Mouse (Mus musculus) cortical plate, adult 2 months (tissue): ENCODE results near the gene Fam193a. TPM values are rescaled to one million over a fixed set of nuclear protein-coding genes. Genes with fewer than 3 reads are reported as not detected.

ENCODE experiments used
- H3K27ac ChIP-seq: fragments of 200-500 bp; 2 replicates; pipeline ENCODE4 v1.5.1; 2012; ENCODE audit warnings: low read length, control low read depth, inconsistent platforms; ENCODE audit not compliant: insufficient read depth
- H3K4me1 ChIP-seq: fragments of 200-500 bp; 2 replicates; pipeline ENCODE4 v1.6.1; 2011; ENCODE audit warnings: low read length; ENCODE audit not compliant: control insufficient read depth, insufficient read depth
- H3K4me3 ChIP-seq: fragments of 200-500 bp; 2 replicates; pipeline ENCODE4 v1.5.1; 2011; ENCODE audit warnings: mild to moderate bottlenecking, low read length, control low read depth; ENCODE audit not compliant: insufficient read depth
- CTCF ChIP-seq: fragments of 200-500 bp; IDR thresholded peaks from 2 replicates; pipeline ENCODE4 v1.5.1; 2011; ENCODE audit warnings: mild to moderate bottlenecking, control low read depth, low read length; ENCODE audit not compliant: insufficient read depth; ENCODE audit errors: extremely low read depth
- POLR2A ChIP-seq: fragments of 200-500 bp; IDR thresholded peaks from 2 replicates; pipeline ENCODE4 v1.6.1; 2011; ENCODE audit warnings: mild to moderate bottlenecking, low read length, control low read depth; ENCODE audit not compliant: insufficient read depth; ENCODE audit errors: extremely low read depth
- polyA plus RNA-seq: library from polyadenylated mRNA; depleted of rRNA; stranded (reverse); fragments of >200 nt; gene quantifications from 2 replicates; pipeline ENCODE4 v1.2.3, GENCODE M21; 2012

The Fam193a gene
- polyA plus RNA-seq, 1 experiment = 42.0 TPM

- Histone ChIP-seq H3K4me3 (no peak overlapping the region), H3K4me1 (peaks cover 5% of the 10 kb centered on the region; the same call in 1 of the 2 replicates), H3K27ac (no peak overlapping the region)
- TF ChIP-seq POLR2A (no peak), CTCF (no peak)
These were observed 117.8 kb downstream of the Fam193a start for GRCm38 (mm10) chr5:34487320-34488090.

GRCm38 (mm10) chr5:34488741-34489417 is 119.1 kb downstream of the Fam193a start:
- Histone ChIP-seq H3K4me3 (no peak overlapping the region), H3K4me1 (peaks cover 5% of the 10 kb centered on the region; the same call in 1 of the 2 replicates), H3K27ac (no peak overlapping the region)
- TF ChIP-seq CTCF (no peak), POLR2A (no peak)

- TF ChIP-seq CTCF = no peak
- TF ChIP-seq POLR2A = no peak
- H3K27ac ChIP-seq = no peak overlapping the region
These were observed 119.7 kb downstream of the Fam193a start for GRCm38 (mm10) chr5:34489418-34489787.

GRCm38 (mm10) chr5:34496745-34497144 is 127.0 kb downstream of the Fam193a start:
- Histone ChIP-seq H3K27ac (no peak overlapping the region), H3K4me3 (no peak overlapping the region), H3K4me1 (no peaks in the 10 kb centered on the region)
- TF ChIP-seq POLR2A = no peak
- no peak for TF ChIP-seq CTCF

More at GRCm38 (mm10) chr5:34489418-34489787, 119.7 kb downstream of the Fam193a start:
- peaks cover 5% of the 10 kb centered on the region; the same call in 1 of the 2 replicates for H3K4me1 ChIP-seq
- H3K4me3 ChIP-seq = no peak overlapping the region

GRCm38 (mm10) chr5:34500886-34501285 is 131.2 kb downstream of the Fam193a start:
- Histone ChIP-seq H3K4me1 (0 out of 2 replicates have a peak, but pooled peaks cover 2% of the 10 kb centered on the region), H3K27ac (no peak overlapping the region), H3K4me3 (no peak overlapping the region)
- no peak for TF ChIP-seq POLR2A
- TF ChIP-seq CTCF = no peak

GRCm38 (mm10) chr5:34501588-34501987 is 131.9 kb downstream of the Fam193a start:
- 0 out of 2 replicates have a peak, but pooled peaks cover 2% of the 10 kb centered on the region for H3K4me1 ChIP-seq
- no peak overlapping the region for H3K27ac ChIP-seq

GRCm38 (mm10) chr5:34502411-34502810 is 132.7 kb downstream of the Fam193a start:
- H3K4me1 ChIP-seq = 0 out of 2 replicates have a peak, but pooled peaks cover 2% of the 10 kb centered on the region

More at GRCm38 (mm10) chr5:34501588-34501987, 131.9 kb downstream of the Fam193a start:
- no peak overlapping the region for H3K4me3 ChIP-seq
- TF ChIP-seq POLR2A (no peak), CTCF (no peak)

GRCm38 (mm10) chr5:34502821-34503220 is 133.1 kb downstream of the Fam193a start:
- TF ChIP-seq CTCF (no peak), POLR2A (no peak)
- 0 out of 2 replicates have a peak, but pooled peaks cover 2% of the 10 kb centered on the region for H3K4me1 ChIP-seq
- no peak overlapping the region for H3K27ac ChIP-seq
- H3K4me3 ChIP-seq = no peak overlapping the region

More at GRCm38 (mm10) chr5:34502411-34502810, 132.7 kb downstream of the Fam193a start:
- no peak overlapping the region for H3K27ac ChIP-seq
- TF ChIP-seq POLR2A (no peak), CTCF (no peak)
- H3K4me3 ChIP-seq = no peak overlapping the region

- H3K4me3 ChIP-seq = no peak overlapping the region; the same call in 1 of the 2 replicates
- H3K27ac ChIP-seq = no peak overlapping the region
- TF ChIP-seq POLR2A = no peak
- no peak for TF ChIP-seq CTCF
- no peaks in the 10 kb centered on the region for H3K4me1 ChIP-seq
These were observed 142.8 kb downstream of the Fam193a start for GRCm38 (mm10) chr5:34512486-34512885.
